ENCODE assay signal across 11 mouse cellular contexts in the genomic region with DNA sequence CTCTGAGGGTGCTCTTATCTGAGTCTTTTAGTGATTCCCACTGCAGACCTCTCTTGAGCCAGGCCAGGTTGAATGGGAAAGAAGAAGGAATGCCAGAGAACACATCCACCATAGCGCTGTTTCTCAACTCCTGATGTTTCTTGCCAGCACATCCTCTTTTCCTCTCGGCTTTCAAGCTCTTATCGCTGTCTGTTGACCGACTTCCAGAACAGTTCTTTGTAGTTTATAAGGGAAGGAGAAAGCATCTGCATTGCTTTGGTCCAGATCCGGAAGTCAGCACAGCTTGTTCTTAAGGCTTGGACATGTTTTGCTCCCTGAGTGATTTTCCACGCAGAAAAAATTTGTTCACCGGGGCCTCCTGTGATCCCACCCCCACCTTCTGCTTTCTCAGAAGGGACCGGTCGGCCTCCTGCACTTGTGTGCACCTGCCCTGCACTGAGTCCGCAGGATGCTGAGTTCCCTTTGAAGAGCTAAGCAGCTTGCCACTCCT.
DNase-seq lines count a peak whose midpoint lies in the region; ATAC-seq lines count a peak whose summit lies in the region.
"Had no signal": no experiment of that assay in that cellular context is flagged by ENCODE, and none has a peak within 500 bp of the region (broad histone marks: within the 10 kb centered on the region; RNA-seq: fewer than 3 reads in every experiment).

No protein-coding gene starts in this region.

- no peaks in the 10 kb centered on the region for H3K36me3 ChIP-seq in embryonic facial prominence, embryonic 14.5 days (ENCODE audit: control insufficient read depth, insufficient read depth, low read length)
- H3K36me3 ChIP-seq in embryonic facial prominence, embryonic 10.5 days (replicated peaks), result no peaks in the 10 kb centered on the region
- no peaks in the 10 kb centered on the region for H3K36me3 ChIP-seq in lung, embryonic 16.5 days (ENCODE audit: control insufficient read depth, insufficient read depth, low read length)
- H3K36me3 ChIP-seq: hindbrain, embryonic 12.5 days; liver, embryonic 15.5 days had no signal

- H3K27ac ChIP-seq in embryonic facial prominence, embryonic 14.5 days (replicated peaks; ENCODE audit: low read depth, low read length), result peak overlapping the region; percentile 23; the same call in 1 of the 2 replicates
- no peak overlapping the region; the same call in 1 of the 2 replicates for H3K27ac ChIP-seq in embryonic facial prominence, embryonic 10.5 days (replicated peaks)
- peak overlapping the region; percentile 37; the same call in 1 of the 2 replicates for H3K27ac ChIP-seq in lung, embryonic 16.5 days (ENCODE audit: low read length)
- H3K27ac ChIP-seq: hindbrain, embryonic 12.5 days; liver, embryonic 15.5 days had no signal

- H3K27me3 ChIP-seq in embryonic facial prominence, embryonic 14.5 days (replicated peaks; ENCODE audit: control insufficient read depth, insufficient read depth, low read length), result no peaks in the 10 kb centered on the region
- peaks cover 15% of the 10 kb centered on the region for H3K27me3 ChIP-seq in embryonic facial prominence, embryonic 10.5 days (replicated peaks; ENCODE audit: low read depth, poor library complexity, severe bottlenecking)
- no peaks in the 10 kb centered on the region for H3K27me3 ChIP-seq in lung, embryonic 16.5 days (ENCODE audit: control insufficient read depth, insufficient read depth, low read depth, low read length)
- H3K27me3 ChIP-seq: hindbrain, embryonic 12.5 days; liver, embryonic 15.5 days had no signal

- intact Hi-C loops in heart, postnatal 36 days (cut with DNase I), result loop anchor here (5.0 kb wide), 1 partner anchor 122 kb away; no protein-coding TSS in a partner anchor

- H3K9ac ChIP-seq in embryonic facial prominence, embryonic 14.5 days (ENCODE audit: low read depth, low read length), result no peak overlapping the region
- H3K9ac ChIP-seq in lung, embryonic 16.5 days (ENCODE audit: low read length), result no peak overlapping the region
- H3K9ac ChIP-seq: hindbrain, embryonic 12.5 days; liver, embryonic 15.5 days had no signal

- WGBS in embryonic facial prominence, embryonic 14.5 days, result 24% methylated on average over 10 of the region's 10 CpGs
- 36% methylated on average over 10 of the region's 10 CpGs for WGBS in embryonic facial prominence, embryonic 10.5 days
- WGBS in lung, embryonic 16.5 days, result 22% methylated on average over 10 of the region's 10 CpGs

- H3K4me1 ChIP-seq in embryonic facial prominence, embryonic 14.5 days (ENCODE audit: control insufficient read depth, insufficient read depth, low read length), result peaks cover 29% of the 10 kb centered on the region
- H3K4me1 ChIP-seq in embryonic facial prominence, embryonic 10.5 days, result peaks cover 45% of the 10 kb centered on the region
- peaks cover 28% of the 10 kb centered on the region for H3K4me1 ChIP-seq in lung, embryonic 16.5 days (replicated peaks; ENCODE audit: control insufficient read depth, insufficient read depth, low read length)

- H3K4me3 ChIP-seq in embryonic facial prominence, embryonic 14.5 days (ENCODE audit: low read depth, low read length), result no peak overlapping the region
- H3K4me3 ChIP-seq in embryonic facial prominence, embryonic 10.5 days, result no peak overlapping the region
- H3K4me3 ChIP-seq in lung, embryonic 16.5 days (ENCODE audit: low read length), result no peak overlapping the region
- H3K4me3 ChIP-seq: hindbrain, embryonic 12.5 days; liver, embryonic 15.5 days had no signal

- H3K9me3 ChIP-seq in embryonic facial prominence, embryonic 14.5 days (ENCODE audit: control insufficient read depth, low read length), result no peaks in the 10 kb centered on the region
- no peaks in the 10 kb centered on the region for H3K9me3 ChIP-seq in embryonic facial prominence, embryonic 10.5 days
- H3K9me3 ChIP-seq in lung, embryonic 16.5 days (ENCODE audit: control insufficient read depth, low read length), result no peaks in the 10 kb centered on the region
- H3K9me3 ChIP-seq: hindbrain, embryonic 12.5 days; liver, embryonic 15.5 days had no signal

- no peak for ATAC-seq in embryonic facial prominence, embryonic 14.5 days (ENCODE audit: low read depth)
- ATAC-seq in lung, embryonic 16.5 days (ENCODE audit: low read depth), result peak; percentile 10; the same call in 1 of the 2 replicates
- ATAC-seq in megakaryocyte, adult 5-6 weeks (ENCODE audit: poor library complexity, severe bottlenecking), result no peak

- no peak for DNase-seq in embryonic facial prominence, embryonic 14.5 days (ENCODE audit: low spot score)
- no peak for DNase-seq in embryonic facial prominence, embryonic 10.5 days (ENCODE audit: low spot score)
- peak; percentile 44 to 52 for DNase-seq in heart, adult 9 months (ENCODE audit: low spot score in 2 of 2)
- no peak for DNase-seq in heart, postnatal 36 days
- no peak for DNase-seq in lung, postnatal 36 days
- DNase-seq in yolk sac, embryonic 10.5 days (ENCODE audit: low spot score), result peak; percentile 20

- peak overlapping the region; percentile 31 for H3K4me2 ChIP-seq in embryonic facial prominence, embryonic 14.5 days (ENCODE audit: low read depth, low read length)
- H3K4me2 ChIP-seq in lung, embryonic 16.5 days (ENCODE audit: low read depth, low read length), result peak overlapping the region; percentile 24; the same call in 1 of the 2 replicates
- H3K4me2 ChIP-seq: hindbrain, embryonic 12.5 days; liver, embryonic 15.5 days; midbrain, embryonic 11.5 days had no signal

Comparison
In these comparisons a context has a peak if more than half of its experiments do, and no peak if none do; other contexts are left out.
1. DNase-seq: peak in heart, adult 9 months (2 of 2) and yolk sac, embryonic 10.5 days (single experiment); none in embryonic facial prominence, embryonic 14.5 days (single experiment), embryonic facial prominence, embryonic 10.5 days (single experiment), heart, postnatal 36 days (0 of 2) and lung, postnatal 36 days (single experiment).